Mouse (Mus musculus) v-Abl transformed pro-B cells (cell line): Measurements from ENCODE around the gene Nlrp6.

Experiments
- in situ Hi-C, 2 experiments: fragments of 400-800 bp; cut with MboI; formaldehyde crosslinking; loops; one replicate each; pipeline ENCODE4 v1.15.1; 2025; ENCODE audit not compliant: unreplicated experiment in 2 of 2

Gene Nlrp6

GRCm38 (mm10) chr7:140908181-140908580 lies 12.5 kb upstream of the Nlrp6 start:
- in situ Hi-C loops: loop anchor here (5.0 to 10.0 kb wide), 3 partner anchors 139 to 943 kb away; no protein-coding TSS in a partner anchor

GRCm38 (mm10) chr7:140908634-140909107 lies 12.0 kb upstream of the Nlrp6 start:
- in situ Hi-C loops: loop anchor here (5.0 to 10.0 kb wide), 3 partner anchors 139 to 944 kb away; no protein-coding TSS in a partner anchor

GRCm38 (mm10) chr7:140912293-140912692 lies 8.4 kb upstream of the Nlrp6 start:
- in situ Hi-C loops: loop anchor here in 1 of 2 experiments (5.0 to 10.0 kb wide), 2 partner anchors 35 to 453 kb away; no protein-coding TSS in a partner anchor

GRCm38 (mm10) chr7:140912846-140913482 lies 7.7 kb upstream of the Nlrp6 start:
- in situ Hi-C loops: loop anchor here in 1 of 2 experiments (5.0 to 10.0 kb wide), 2 partner anchors 34 to 452 kb away; no protein-coding TSS in a partner anchor

GRCm38 (mm10) chr7:140914031-140914690 lies 6.5 kb upstream of the Nlrp6 start:
- in situ Hi-C loops: loop anchor here in 1 of 2 experiments (5.0 to 10.0 kb wide), 2 partner anchors 33 to 451 kb away; no protein-coding TSS in a partner anchor

- in situ Hi-C loops: loop anchor here in 1 of 2 experiments (10.0 kb wide), 1 partner anchor 445 kb away; no protein-coding TSS in a partner anchor
Observed at GRCm38 (mm10) chr7:140919911-140920310, 791 bp upstream of the Nlrp6 start.

GRCm38 (mm10) chr7:140921225-140921975 lies 698 bp downstream of the Nlrp6 start:
- in situ Hi-C loops: no loop called here

- in situ Hi-C loops: no loop called here
Observed at GRCm38 (mm10) chr7:140922398-140923069, 1.8 kb downstream of the Nlrp6 start.

- in situ Hi-C loops: no loop called here
Observed at GRCm38 (mm10) chr7:140923070-140923775, 2.5 kb downstream of the Nlrp6 start.

GRCm38 (mm10) chr7:140927181-140927580 lies 6.5 kb downstream of the Nlrp6 start:
- in situ Hi-C loops: no loop called here

- in situ Hi-C loops: no loop called here
Observed at GRCm38 (mm10) chr7:140938436-140938835, 17.7 kb downstream of the Nlrp6 start.

GRCm38 (mm10) chr7:140938896-140939295 lies 18.2 kb downstream of the Nlrp6 start:
- in situ Hi-C loops: no loop called here

- in situ Hi-C loops: no loop called here
Observed at GRCm38 (mm10) chr7:140939669-140940171, 19.0 kb downstream of the Nlrp6 start.

- in situ Hi-C loops: no loop called here
Observed at GRCm38 (mm10) chr7:140941222-140942051, 20.7 kb downstream of the Nlrp6 start, which contains the start of gene Pgghg. Gene Pgghg, plus strand, starts transcription at chr7:140941391.

GRCm38 (mm10) chr7:140942341-140942740 lies 21.6 kb downstream of the Nlrp6 start:
- in situ Hi-C loops: no loop called here

GRCm38 (mm10) chr7:140942811-140943210 lies 22.1 kb downstream of the Nlrp6 start:
- in situ Hi-C loops: no loop called here

GRCm38 (mm10) chr7:140943356-140943755 lies 22.7 kb downstream of the Nlrp6 start:
- in situ Hi-C loops: no loop called here

GRCm38 (mm10) chr7:140944236-140944635 lies 23.5 kb downstream of the Nlrp6 start:
- in situ Hi-C loops: no loop called here
